Mouse (Mus musculus): ENCODE data around the gene Ptprm.

Ptprm gene

GRCm38 (mm10) chr17:67055681-67056080, 298.6 kb downstream of the Ptprm start:
- DNase-seq = no peak

- no peak for DNase-seq
Observed at GRCm38 (mm10) chr17:67054202-67054601, 300.1 kb downstream of the Ptprm start.

GRCm38 (mm10) chr17:67052624-67053314, 301.5 kb downstream of the Ptprm start:
- DNase-seq = no peak

- no peak for DNase-seq
Observed at GRCm38 (mm10) chr17:67047697-67048096, 306.6 kb downstream of the Ptprm start.

GRCm38 (mm10) chr17:67038558-67038957, 315.7 kb downstream of the Ptprm start:
- DNase-seq = no peak

DNA sequence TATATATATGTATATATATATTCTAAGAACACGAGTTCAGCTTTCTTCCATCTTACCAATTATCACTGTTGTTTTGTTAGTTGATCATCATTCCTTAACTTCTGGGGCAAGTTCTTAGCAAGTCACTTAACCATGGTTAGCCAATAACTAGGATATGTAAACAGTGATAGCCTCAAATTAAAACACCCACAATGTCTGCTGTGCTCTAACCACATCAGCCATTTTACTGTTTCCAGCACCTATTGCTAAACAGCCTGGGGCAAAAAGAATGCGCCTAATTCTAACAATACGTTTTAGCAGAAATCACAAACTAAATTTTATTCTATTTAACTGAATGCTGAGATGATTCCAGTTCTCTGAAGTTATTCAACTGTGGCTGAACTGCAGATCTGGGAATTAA, 320.7 kb downstream of the Ptprm start:
- no peak for DNase-seq

- DNase-seq = no peak
Observed at GRCm38 (mm10) chr17:67032021-67032420, 322.2 kb downstream of the Ptprm start.

- DNase-seq = no peak
Observed at GRCm38 (mm10) chr17:67031341-67031740, 322.9 kb downstream of the Ptprm start.

DNA sequence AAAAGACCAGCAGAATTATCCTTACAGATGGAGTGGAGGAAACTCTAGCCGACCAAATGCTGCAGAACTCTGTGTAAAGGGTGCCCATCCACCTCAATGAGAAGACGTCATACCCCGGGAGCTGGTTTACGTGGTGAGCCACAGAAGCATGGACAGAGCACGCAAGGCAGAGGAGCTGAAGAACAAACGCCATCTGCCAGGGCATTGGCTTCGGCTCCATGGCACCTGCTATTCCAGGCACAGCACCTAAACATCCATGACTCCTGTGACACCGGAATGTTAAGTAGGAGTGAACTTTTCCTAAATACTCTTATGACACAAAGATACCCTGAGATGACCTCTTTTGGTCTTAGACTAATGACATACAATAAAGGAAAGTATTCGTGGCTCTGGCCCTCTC, 327.0 kb downstream of the Ptprm start:
- DNase-seq = no peak

DNA sequence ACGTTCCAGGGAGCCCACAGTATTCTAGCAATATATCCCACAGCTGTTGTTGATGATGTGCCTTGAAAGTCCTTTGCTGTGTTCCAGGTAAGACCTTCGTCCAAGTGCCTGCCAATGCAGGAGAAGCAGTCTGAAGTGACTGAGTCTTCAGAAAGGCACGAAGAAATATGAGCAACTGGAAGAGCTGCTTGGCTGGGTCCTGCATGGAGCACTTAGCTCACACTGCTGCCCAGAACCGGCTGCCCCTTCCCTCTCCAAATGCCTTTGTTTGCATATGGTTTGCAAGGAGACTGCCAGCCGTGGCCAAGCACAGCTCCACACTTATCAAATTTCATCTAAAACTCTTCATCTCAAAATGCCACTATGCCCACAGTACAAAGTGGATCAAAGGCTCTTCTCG, 337.8 kb downstream of the Ptprm start:
- DNase-seq = no peak

GRCm38 (mm10) chr17:67013217-67013616, 341.0 kb downstream of the Ptprm start:
- DNase-seq = no peak

- no peak for DNase-seq
Observed at GRCm38 (mm10) chr17:67011836-67012583, 342.2 kb downstream of the Ptprm start.

GRCm38 (mm10) chr17:67010136-67010535, 344.1 kb downstream of the Ptprm start:
- DNase-seq = peak in 1 of 2 experiments; percentile 5

- DNase-seq = no peak
Observed at GRCm38 (mm10) chr17:67008137-67008536, 346.1 kb downstream of the Ptprm start.

GRCm38 (mm10) chr17:67006740-67007385, 347.4 kb downstream of the Ptprm start:
- peak; percentile 27 to 33 for DNase-seq

- DNase-seq = no peak
Observed at GRCm38 (mm10) chr17:66996882-66997281, 357.4 kb downstream of the Ptprm start.

GRCm38 (mm10) chr17:66996016-66996415, 358.2 kb downstream of the Ptprm start:
- no peak for DNase-seq

DNA sequence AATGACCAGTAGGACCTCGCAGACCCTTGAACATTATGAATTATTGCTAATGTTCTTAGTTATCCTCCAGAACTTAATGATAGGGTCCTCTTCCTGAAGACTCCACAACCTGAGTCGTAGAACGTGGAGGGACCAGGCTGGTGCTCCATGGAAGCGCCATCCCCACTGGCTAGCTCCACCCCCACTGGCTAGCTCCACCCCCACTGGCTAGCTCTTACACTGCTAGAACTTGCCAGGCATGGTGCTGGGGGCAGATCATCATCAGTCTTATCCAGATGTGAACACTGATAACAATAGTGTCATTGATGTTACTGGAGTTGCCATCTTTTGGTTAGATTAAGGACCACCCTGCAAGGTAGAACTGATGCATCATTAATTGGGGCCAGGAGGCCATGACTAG, 362.4 kb downstream of the Ptprm start:
- no peak for DNase-seq

DNA sequence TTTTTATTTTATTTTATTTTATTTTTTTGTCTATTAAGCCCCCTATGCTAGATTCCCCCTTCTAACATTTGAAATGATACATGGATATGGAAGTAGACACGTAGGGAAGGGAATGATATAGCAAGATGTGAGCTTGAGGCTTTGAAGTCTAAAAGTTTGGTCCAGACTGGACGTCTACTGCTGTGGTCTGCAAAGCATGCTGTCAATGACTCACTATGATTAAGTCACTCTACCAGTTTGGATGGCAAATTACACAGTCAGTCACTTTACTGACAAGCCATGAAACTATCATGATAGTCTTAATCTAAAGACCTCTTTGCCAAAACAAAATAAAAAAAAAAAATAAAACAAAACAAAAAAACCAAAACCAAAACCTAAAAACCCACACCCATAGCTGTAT, 363.5 kb downstream of the Ptprm start:
- DNase-seq = no peak

DNA sequence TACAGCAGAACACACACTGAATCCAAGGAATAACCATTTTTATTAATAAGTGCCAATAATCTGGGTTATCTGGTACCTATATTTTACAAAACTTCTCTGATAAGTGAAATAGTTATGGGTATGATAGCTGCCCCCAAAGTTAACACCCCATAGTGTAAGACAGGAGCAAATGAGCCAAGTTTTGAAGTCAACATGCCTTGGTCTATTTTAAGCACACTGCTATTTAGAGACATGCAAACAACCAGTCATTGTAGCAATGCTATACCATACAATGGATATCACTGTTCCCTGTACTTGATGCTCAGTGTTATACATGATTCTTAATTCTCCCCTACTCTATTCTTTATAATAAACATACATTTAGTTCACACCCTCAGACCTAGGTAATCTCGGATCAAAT, 366.2 kb downstream of the Ptprm start:
- no peak for DNase-seq

DNA sequence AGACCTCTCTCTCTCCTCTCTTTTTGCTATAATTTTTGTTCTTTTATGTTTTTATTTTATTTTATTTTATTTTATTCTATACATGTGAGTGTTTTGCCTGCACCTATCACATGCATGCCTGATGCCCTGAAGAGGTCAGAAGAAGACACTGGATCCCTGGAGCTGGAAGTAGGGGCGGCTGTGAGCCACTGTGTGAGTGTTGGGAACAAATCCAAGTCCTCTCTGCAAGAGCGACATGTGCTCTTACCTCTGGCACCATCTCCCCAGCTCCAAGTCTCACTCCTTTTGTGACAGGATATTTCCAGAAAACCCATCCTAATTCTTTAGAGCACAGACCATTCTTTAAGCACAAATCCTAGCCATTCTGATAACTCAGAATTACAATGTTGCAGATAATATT, 372.6 kb downstream of the Ptprm start:
- DNase-seq = no peak

GRCm38 (mm10) chr17:66979971-66980370, 374.3 kb downstream of the Ptprm start:
- DNase-seq = no peak

- no peak for DNase-seq
Observed at GRCm38 (mm10) chr17:66976490-66976889, 377.8 kb downstream of the Ptprm start.

- no peak for DNase-seq
Observed at GRCm38 (mm10) chr17:66972976-66973375, 381.3 kb downstream of the Ptprm start.
